Mouse (Mus musculus): Measurements from ENCODE around the gene Cyp8b1.

- TF ChIP-seq POLR2A (IDR thresholded peaks at IDR 0.05; ENCODE audit: extremely low read depth, insufficient read depth, low read length) = no peak
- TF ChIP-seq CTCF (IDR thresholded peaks at IDR 0.05; ENCODE audit: low read depth, low read length) = no peak
Measured at GRCm38 (mm10) chr9:121864837-121865236, 51.3 kb downstream of the Cyp8b1 start.

Data from liver, adult 2 months (tissue).